Mouse (Mus musculus) mature B cell (primary cell): ENCODE measurements around the gene Pabpc4.

ENCODE experiments used
- in situ Hi-C: fragments of 300-500 bp; cut with MboI; formaldehyde crosslinking; loops from 2 replicates; pipeline ENCODE4 v1.14.3; 2019

Gene Pabpc4

DNA sequence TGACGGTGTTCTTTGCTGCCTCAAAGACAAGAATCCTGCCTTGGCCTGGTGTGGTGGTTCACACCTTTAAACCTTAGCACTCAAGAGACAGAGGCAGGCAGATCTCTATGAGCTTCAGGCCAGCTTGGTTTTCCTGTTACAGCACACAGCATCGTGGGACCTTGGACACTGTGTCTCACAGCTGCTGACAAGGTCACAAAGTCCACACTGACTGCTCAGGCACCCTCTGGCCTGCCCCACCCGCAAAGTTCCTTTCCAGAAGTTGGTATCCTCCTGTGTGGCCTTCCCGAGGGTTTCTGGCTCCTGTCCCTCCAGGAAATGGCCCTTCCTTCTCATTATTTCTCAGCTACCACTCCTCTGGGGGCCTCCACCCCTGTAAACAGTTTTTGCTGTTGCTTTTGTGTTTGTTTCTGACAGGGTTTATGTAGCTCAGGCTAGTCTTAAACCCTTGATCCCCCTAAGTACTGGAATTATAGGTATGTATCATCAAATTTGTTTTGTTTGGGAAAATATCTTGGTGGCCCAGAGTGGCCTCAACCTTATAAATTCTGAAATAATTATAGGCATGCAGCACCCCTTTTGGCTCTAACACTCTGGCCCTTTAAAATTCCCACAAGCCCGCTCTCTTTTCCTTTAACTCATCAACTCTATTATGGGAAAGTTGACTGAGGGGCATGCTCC lies at the start of gene Pabpc4:
Gene Pabpc4, plus strand, starts transcription at position 631 of the 681 bp plus-strand sequence.
- in situ Hi-C loops = no loop called here

GRCm38 (mm10) chr4:123213975-123214374 lies 48.2 kb upstream of the Pabpc4 start:
- in situ Hi-C loops = no loop called here

DNA sequence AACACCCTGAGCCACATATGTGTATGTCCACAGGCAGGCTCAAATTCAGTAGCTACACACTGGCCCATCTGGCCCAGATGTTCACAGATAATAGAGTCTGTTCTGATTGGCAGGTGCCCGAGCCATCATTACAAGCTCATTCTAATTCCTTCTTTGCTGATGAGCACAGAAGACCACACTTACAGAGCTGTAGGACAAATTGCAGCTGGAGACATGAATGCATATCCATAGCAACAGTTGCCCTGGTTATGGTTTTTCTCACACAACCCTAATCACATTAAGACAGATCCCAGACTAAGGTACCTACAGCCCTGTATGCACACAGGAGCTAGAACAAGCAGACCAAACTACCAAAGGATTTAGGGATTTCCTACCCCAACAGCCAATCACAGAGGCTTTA lies 46.8 kb upstream of the Pabpc4 start:
- in situ Hi-C loops = no loop called here

- in situ Hi-C loops = no loop called here
Measured at GRCm38 (mm10) chr4:123216782-123217181, 45.4 kb upstream of the Pabpc4 start.

DNA sequence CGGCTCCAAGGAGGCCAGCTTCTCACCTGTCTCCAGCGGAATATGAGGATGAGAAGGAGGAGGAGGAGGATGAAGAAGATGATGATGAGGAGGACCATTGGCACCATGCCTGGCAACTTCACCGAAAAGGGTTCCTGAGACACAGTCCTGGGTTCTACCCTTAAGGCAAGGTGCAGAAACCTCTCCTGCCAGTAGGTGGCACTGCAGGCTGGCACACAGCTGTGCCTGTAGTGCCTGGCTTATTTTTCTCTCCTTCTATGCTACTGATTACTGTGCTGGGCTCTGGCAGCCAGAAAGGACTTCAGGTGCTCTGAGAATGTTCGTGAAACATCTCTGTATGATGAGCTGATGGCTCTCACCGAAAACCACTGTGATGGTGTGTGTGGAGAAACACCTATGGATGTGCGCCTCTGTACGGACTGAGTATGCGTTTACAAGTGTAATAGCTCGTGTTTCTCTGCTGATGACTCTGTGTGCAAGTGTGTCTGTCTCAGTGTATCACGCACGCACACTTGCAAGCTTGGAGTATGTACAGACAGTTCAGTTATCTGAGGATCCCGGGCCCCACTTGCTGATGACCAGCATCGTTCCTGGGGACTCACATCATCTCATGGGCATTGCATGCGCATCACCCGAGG lies 42.3 kb upstream of the Pabpc4 start:
- in situ Hi-C loops = no loop called here

- in situ Hi-C loops = no loop called here
Measured at GRCm38 (mm10) chr4:123220637-123221036, 41.5 kb upstream of the Pabpc4 start.

- in situ Hi-C loops = no loop called here
Measured at GRCm38 (mm10) chr4:123223309-123223708, 38.8 kb upstream of the Pabpc4 start.

- in situ Hi-C loops = no loop called here
Measured at GRCm38 (mm10) chr4:123225718-123226403, 36.3 kb upstream of the Pabpc4 start.

DNA sequence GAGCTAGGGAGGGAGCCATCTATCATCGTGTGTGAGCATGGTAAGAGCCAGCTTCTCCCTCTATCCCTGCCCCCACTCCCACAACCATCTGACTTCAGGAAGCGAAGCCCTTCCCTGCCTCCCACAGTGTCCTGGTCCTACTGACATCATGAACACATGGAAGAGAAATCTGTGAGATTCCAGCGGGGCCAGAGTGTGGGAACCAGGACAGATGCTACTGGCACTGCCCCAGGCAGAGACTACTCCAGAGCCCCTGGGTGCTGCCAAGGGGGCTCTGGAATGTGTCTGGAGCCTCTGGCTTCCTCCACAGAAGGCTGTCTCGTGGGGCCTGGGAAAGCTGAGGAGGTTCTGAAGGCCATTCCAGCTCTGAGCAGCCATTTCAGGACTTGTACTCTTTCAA lies 34.4 kb upstream of the Pabpc4 start:
- in situ Hi-C loops = no loop called here

GRCm38 (mm10) chr4:123228270-123228669 lies 33.9 kb upstream of the Pabpc4 start:
- in situ Hi-C loops = no loop called here

GRCm38 (mm10) chr4:123229166-123229565 lies 33.0 kb upstream of the Pabpc4 start:
- in situ Hi-C loops = no loop called here

GRCm38 (mm10) chr4:123232841-123233240 lies 29.3 kb upstream of the Pabpc4 start:
- in situ Hi-C loops = no loop called here

- in situ Hi-C loops = no loop called here
Measured at GRCm38 (mm10) chr4:123233492-123234084, 28.6 kb upstream of the Pabpc4 start, which contains the start of gene Heyl. TSS of gene Heyl (plus strand) at chr4:123233556.

DNA sequence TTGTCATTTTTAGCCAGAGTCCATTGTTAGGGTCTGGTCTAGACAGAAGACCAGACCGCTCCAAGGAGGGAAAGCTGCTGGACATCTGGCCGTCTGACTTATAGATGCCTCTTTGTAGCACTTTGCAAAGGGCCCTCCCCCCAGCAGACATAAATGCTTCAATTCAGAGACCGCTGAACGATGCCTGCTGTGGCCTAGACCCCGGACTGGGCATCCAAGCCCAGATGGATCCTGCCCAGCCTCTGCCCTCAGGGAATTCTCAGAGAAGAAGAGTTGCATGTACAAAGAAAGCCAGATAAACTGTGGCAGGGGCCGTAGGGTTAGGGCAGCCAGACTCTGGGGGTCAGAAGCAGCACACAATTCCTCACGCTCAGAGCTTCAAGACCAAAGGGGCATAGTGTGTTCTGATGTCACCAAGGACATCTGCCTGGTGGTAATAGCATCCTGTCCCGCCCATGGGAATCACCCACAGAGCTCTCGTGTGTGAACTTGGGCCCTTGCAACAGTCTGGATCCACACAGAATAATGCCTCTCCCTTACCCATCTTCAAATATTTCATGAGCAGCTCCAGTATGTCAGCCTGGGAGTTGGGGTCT lies 26.2 kb upstream of the Pabpc4 start:
- in situ Hi-C loops = no loop called here

GRCm38 (mm10) chr4:123236431-123237031 lies 25.6 kb upstream of the Pabpc4 start:
- in situ Hi-C loops = no loop called here

GRCm38 (mm10) chr4:123237386-123238266 lies 24.5 kb upstream of the Pabpc4 start:
- in situ Hi-C loops = no loop called here

DNA sequence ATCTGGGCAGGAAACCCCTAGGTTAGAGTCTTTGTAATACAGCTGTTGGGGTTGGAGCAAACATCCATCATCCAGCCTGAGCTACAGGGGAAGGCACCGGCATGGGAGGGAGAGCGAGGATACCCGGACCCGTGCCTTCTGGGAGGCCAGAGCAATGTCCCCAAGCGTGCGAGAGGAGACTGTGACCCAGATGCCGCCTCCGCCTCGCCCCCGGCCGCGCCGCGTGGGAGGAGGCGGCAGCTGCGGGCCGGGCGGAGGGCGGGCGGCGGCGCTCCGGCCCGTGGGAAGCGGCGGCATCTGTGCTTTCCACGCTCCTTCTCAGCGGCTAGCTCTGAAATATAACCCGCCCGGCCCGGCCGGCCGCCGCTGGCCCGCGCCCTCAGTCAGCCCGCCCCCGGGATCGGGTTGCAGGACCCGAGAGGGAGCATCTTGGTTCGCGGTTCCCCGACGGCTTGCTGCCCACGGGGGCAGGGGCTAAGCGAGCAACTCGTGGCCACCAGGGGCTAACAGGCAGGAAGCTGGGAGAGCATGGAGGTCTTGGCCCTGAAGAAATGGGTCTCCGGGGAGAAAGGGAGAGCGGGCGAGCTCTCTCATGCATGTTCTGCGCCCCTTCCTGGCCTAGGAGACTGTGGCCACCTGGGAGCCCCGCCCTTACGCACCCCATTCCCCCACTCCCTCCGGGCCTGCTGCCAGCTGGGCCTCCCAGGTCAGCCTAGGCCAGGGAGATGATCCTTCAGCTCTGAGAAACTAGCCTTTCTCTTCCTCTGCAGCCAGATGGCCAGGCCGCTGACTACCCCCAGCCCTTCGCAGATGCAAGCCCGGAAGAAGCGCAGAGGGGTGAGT lies 22.6 kb upstream of the Pabpc4 start:
- in situ Hi-C loops = no loop called here

DNA sequence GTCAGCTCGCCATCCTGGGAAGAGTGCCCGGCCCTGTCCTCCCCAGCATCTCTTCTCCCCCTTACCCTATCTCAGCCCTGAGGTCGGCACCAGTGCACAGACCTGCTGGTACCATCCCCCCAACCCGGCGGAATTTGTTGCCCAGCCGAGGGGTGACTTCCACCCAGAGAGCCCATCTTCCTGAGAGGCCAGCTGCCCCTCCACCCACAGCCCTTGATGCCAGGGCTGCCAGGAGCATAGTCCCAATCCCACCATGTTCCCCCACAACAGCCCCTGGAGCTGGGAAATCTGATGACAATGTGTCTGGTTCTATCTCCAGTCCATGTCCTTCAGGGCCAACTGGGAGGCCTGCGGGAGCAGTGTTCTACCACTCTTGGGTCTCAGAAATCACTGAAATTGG lies 15.9 kb upstream of the Pabpc4 start:
- in situ Hi-C loops = no loop called here

DNA sequence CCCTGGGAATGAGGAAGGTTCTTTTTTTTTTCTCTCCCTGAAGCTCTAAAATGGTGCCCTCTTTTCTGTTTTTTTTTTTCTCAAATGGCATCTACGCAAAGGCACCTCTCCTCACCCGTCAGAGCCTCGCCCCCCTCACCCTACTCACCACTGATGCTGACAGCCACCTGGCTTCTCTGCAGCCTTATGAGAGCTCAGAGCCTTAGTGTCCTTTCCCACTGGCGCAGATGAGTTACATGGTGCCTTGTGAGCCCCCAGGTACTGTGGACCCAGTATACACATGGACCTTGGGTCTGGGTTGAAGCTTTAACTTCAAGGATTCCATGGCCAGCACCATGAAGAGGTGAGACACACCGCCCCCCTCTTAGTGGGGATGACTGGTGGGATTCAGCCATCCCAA lies 15.5 kb upstream of the Pabpc4 start:
- in situ Hi-C loops = no loop called here
